Mouse (Mus musculus) midbrain, embryonic 11.5 days (tissue): ENCODE results near the gene Eif2b2. TPM values are rescaled to one million over a fixed set of nuclear protein-coding genes. Genes with fewer than 3 reads are reported as not detected.

Source experiments
- ATAC-seq: fragments of 200-750 bp; cut with Nextera tagmentation; 2 replicates; pipeline ENCODE4 v1.8.0; 2017; ENCODE audit warnings: moderate TSS enrichment, moderate library complexity; ENCODE audit not compliant: low FRiP score
- DNase-seq: peaks from one replicate; pipeline ENCODE4 v3.0.0; 2015; ENCODE audit warnings: low spot score; ENCODE audit errors: missing footprints
- H3K27ac ChIP-seq: fragments of 300-500 bp; sonication (generic); 2 replicates; pipeline ENCODE4 v1.5.1; 2014; ENCODE audit warnings: low read depth, low read length
- H3K27me3 ChIP-seq: fragments of 300-500 bp; sonication (generic); 2 replicates; pipeline ENCODE4 v1.6.1; 2014; ENCODE audit warnings: mild to moderate bottlenecking, low read length, moderate library complexity, mixed read lengths; ENCODE audit not compliant: control insufficient read depth, insufficient read depth
- H3K36me3 ChIP-seq: fragments of 300-500 bp; sonication (generic); 2 replicates; pipeline ENCODE4 v1.6.1; 2014; ENCODE audit warnings: mild to moderate bottlenecking, low read length, moderate library complexity, mixed read lengths; ENCODE audit not compliant: control insufficient read depth, insufficient read depth
- H3K4me1 ChIP-seq: fragments of 300-500 bp; sonication (generic); 2 replicates; pipeline ENCODE4 v1.6.1; 2014; ENCODE audit warnings: low read length; ENCODE audit not compliant: control insufficient read depth, insufficient read depth
- H3K4me2 ChIP-seq: fragments of 300-500 bp; sonication (generic); 2 replicates; pipeline ENCODE4 v1.6.1; 2014; ENCODE audit warnings: mild to moderate bottlenecking, moderate library complexity
- H3K4me3 ChIP-seq: fragments of 300-500 bp; sonication (generic); 2 replicates; pipeline ENCODE4 v1.5.1; 2014; ENCODE audit warnings: low read depth, low read length
- H3K9ac ChIP-seq: fragments of 300-500 bp; sonication (generic); 2 replicates; pipeline ENCODE4 v1.6.1; 2014; ENCODE audit warnings: low read length
- H3K9me3 ChIP-seq: fragments of 300-500 bp; sonication (generic); 2 replicates; pipeline ENCODE4 v1.6.1; 2016; ENCODE audit warnings: low read length; ENCODE audit not compliant: control insufficient read depth
- WGBS: fragments of 180-500 bp; shearing (Covaris S2); extraction: QIAGEN DNeasy Blood & Tissue Kit; methylation state at CpG from one replicate; pipeline ENCODE4 v1.1.7; 2014; 5-methylcytosine and 5-hydroxymethylcytosine counted together
- polyA plus RNA-seq: library from polyadenylated mRNA; unstranded; fragments of >200 nt; fragmentation: Nextera tagmentation; extraction: Ambion mirVana; gene quantifications from 2 replicates; pipeline ENCODE4 v1.2.1, GENCODE M21; 2014

Eif2b2 gene
- polyA plus RNA-seq, 1 experiment from 2014 or later, result 93.6 TPM

- ATAC-seq (peak; percentile 20), DNase-seq (no peak)
- peak overlapping the region; percentile 89 for H3K4me2 ChIP-seq
- H3K4me3 ChIP-seq, result peak overlapping the region; percentile 72
- H3K36me3 ChIP-seq, result peaks cover 15% of the 10 kb centered on the region; the same call in 1 of the 2 replicates
- H3K9me3 ChIP-seq, result no peaks in the 10 kb centered on the region
- H3K27me3 ChIP-seq, result no peaks in the 10 kb centered on the region
- H3K9ac ChIP-seq, result peak overlapping the region; percentile 70
- no peak overlapping the region for H3K27ac ChIP-seq
- peaks cover 11% of the 10 kb centered on the region for H3K4me1 ChIP-seq
- 3% methylated on average over 12 of the region's 12 CpGs for WGBS
These were observed 617 bp downstream of the Eif2b2 start for GRCm38 (mm10) chr12:85219905-85220290.

- no peaks in the 10 kb centered on the region for H3K27me3 ChIP-seq
- H3K27ac ChIP-seq, result no peak overlapping the region
- H3K9me3 ChIP-seq, result no peaks in the 10 kb centered on the region
- H3K4me1 ChIP-seq, result no peaks in the 10 kb centered on the region
- WGBS, result 83% methylated on average over 7 of the region's 7 CpGs
- H3K4me3 ChIP-seq, result no peak overlapping the region
- ATAC-seq (no peak), DNase-seq (no peak)
- no peak overlapping the region for H3K9ac ChIP-seq
- peaks cover 23% of the 10 kb centered on the region; the same call in 1 of the 2 replicates for H3K36me3 ChIP-seq
- no peak overlapping the region for H3K4me2 ChIP-seq
These were observed 7.9 kb downstream of the Eif2b2 start for GRCm38 (mm10) chr12:85227227-85227626.

DNA sequence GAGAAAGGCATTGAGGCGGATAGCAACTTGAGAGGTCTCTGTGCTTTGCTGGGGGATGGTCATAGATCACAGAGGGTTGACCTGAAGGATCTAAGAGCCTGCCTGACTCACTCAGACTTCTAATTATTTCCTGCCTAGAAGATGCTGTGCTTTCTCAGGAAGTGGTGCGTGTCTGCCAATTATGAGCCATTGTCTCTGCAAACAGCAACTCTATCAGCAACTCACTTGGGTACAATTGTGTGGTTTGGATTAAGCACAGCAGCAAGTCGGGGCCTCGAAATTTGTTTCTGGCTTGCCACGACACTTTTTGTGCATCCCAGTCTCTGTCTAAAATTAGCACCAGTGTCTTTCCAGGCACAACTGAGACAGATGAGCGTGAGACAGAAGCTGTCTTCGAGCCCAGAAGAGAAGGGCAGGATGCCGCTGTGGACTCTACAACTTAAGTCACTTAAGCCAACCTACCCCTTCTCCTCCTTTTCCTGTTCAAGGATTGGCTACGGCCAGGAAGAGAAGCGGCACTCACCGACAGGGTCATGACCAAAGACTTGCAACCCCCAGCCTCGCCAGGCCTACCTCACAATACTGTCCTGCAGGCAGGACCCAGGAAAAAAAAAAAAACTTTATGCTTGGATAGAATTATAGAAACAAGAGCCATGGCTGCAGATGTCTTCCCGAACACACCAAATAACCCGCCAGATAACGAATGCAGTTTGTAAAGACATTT, 8.8 kb downstream of the Eif2b2 start:
- WGBS, result 82% methylated on average over 15 of the region's 15 CpGs
- H3K36me3 ChIP-seq, result peaks cover 16% of the 10 kb centered on the region; the same call in 1 of the 2 replicates
- no peak overlapping the region for H3K4me2 ChIP-seq
- no peak overlapping the region for H3K9ac ChIP-seq
- H3K9me3 ChIP-seq, result no peaks in the 10 kb centered on the region
- no peak overlapping the region for H3K27ac ChIP-seq
- H3K4me3 ChIP-seq, result no peak overlapping the region
- H3K4me1 ChIP-seq, result no peaks in the 10 kb centered on the region
- DNase-seq (no peak), ATAC-seq (no peak)
- no peaks in the 10 kb centered on the region for H3K27me3 ChIP-seq

GRCm38 (mm10) chr12:85233376-85234358, 14.4 kb downstream of the Eif2b2 start:
- Histone ChIP-seq H3K4me3 (no peak overlapping the region), H3K27ac (no peak overlapping the region), H3K27me3 (no peaks in the 10 kb centered on the region), H3K9me3 (no peaks in the 10 kb centered on the region), H3K9ac (no peak overlapping the region), H3K4me1 (no peaks in the 10 kb centered on the region), H3K4me2 (no peak overlapping the region), H3K36me3 (no peaks in the 10 kb centered on the region)
- WGBS, result 81% methylated on average over 21 of the region's 21 CpGs
- DNase-seq, result no peak
- no peak for ATAC-seq

DNA sequence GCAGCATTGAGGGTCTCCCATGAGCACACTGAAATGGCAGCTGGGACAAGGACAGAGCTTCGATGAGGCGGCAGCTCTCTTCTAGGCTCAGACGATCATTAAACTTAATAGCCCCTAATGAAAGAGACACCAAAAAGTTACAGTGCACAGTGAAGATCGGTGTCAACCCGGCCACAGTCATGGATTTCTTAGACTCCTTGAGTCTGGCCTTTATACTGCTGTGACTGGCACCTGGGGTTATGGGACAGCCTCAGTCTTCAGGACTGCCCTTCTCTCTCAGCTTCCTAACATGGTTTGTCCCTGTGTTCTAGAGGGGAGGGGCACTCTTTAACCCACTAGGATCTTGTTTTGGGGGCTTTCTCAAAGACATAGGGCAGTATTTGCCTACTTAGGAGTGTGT, 18.3 kb downstream of the Eif2b2 start:
- no peak overlapping the region for H3K27ac ChIP-seq
- H3K4me3 ChIP-seq, result no peak overlapping the region
- DNase-seq (no peak), ATAC-seq (no peak)
- WGBS, result 94% methylated on average over 5 of the region's 5 CpGs
- no peaks in the 10 kb centered on the region for H3K9me3 ChIP-seq
- H3K27me3 ChIP-seq, result no peaks in the 10 kb centered on the region
- H3K9ac ChIP-seq, result no peak overlapping the region
- no peak overlapping the region for H3K4me2 ChIP-seq
- H3K36me3 ChIP-seq, result no peaks in the 10 kb centered on the region
- no peaks in the 10 kb centered on the region for H3K4me1 ChIP-seq

- no peaks in the 10 kb centered on the region for H3K4me1 ChIP-seq
- DNase-seq, result no peak
- H3K27ac ChIP-seq, result no peak overlapping the region
- no peak overlapping the region for H3K4me3 ChIP-seq
- H3K9ac ChIP-seq, result no peak overlapping the region
- no peak for ATAC-seq
- whole genome bisulfite sequencing, result 93% methylated on average over 3 of the region's 3 CpGs
- H3K27me3 ChIP-seq, result no peaks in the 10 kb centered on the region
- H3K9me3 ChIP-seq, result no peaks in the 10 kb centered on the region
- H3K36me3 ChIP-seq, result no peaks in the 10 kb centered on the region; the same call in 1 of the 2 replicates
- no peak overlapping the region for H3K4me2 ChIP-seq
These were observed 32.8 kb downstream of the Eif2b2 start for GRCm38 (mm10) chr12:85252083-85252482.

GRCm38 (mm10) chr12:85256074-85256751, 36.9 kb downstream of the Eif2b2 start:
- no peak for DNase-seq
- no peak overlapping the region for H3K27ac ChIP-seq
- H3K36me3 ChIP-seq, result no peaks in the 10 kb centered on the region; the same call in 1 of the 2 replicates
- 76% methylated on average over 7 of the region's 7 CpGs for WGBS
- no peaks in the 10 kb centered on the region for H3K4me1 ChIP-seq
- no peak overlapping the region for H3K4me3 ChIP-seq
- no peak overlapping the region for H3K4me2 ChIP-seq
- ATAC-seq, result no peak
- no peaks in the 10 kb centered on the region for H3K9me3 ChIP-seq
- H3K9ac ChIP-seq, result no peak overlapping the region
- no peaks in the 10 kb centered on the region for H3K27me3 ChIP-seq

- H3K36me3 ChIP-seq, result no peaks in the 10 kb centered on the region; the same call in 1 of the 2 replicates
- H3K27me3 ChIP-seq, result no peaks in the 10 kb centered on the region
- H3K27ac ChIP-seq, result no peak overlapping the region
- no peak overlapping the region for H3K9ac ChIP-seq
- no peak for DNase-seq
- WGBS, result 88% methylated on average over 7 of the region's 7 CpGs
- H3K4me1 ChIP-seq, result no peaks in the 10 kb centered on the region
- no peak overlapping the region for H3K4me3 ChIP-seq
- H3K9me3 ChIP-seq, result no peaks in the 10 kb centered on the region
- ATAC-seq, result no peak
- H3K4me2 ChIP-seq, result no peak overlapping the region
These were observed 37.8 kb downstream of the Eif2b2 start for GRCm38 (mm10) chr12:85257008-85257639.
